Mouse (Mus musculus) liver, embryonic 13.5 days (tissue): Measurements from ENCODE around the gene Fam169b. TPM values are rescaled to one million over a fixed set of nuclear protein-coding genes. Genes with fewer than 3 reads are reported as not detected.

Experiments used
- ATAC-seq: fragments of 200-750 bp; cut with Nextera tagmentation; 2 replicates; pipeline ENCODE4 v1.8.0; 2017; ENCODE audit warnings: low read depth, mild to moderate bottlenecking, moderate number of reproducible peaks, moderate library complexity
- DNase-seq: peaks from one replicate; pipeline ENCODE4 v3.0.0; 2022
- H3K27ac ChIP-seq: fragments of 300-500 bp; sonication (generic); 2 replicates; pipeline ENCODE4 v1.5.1; 2015; ENCODE audit warnings: moderate library complexity, mild to moderate bottlenecking, inconsistent platforms
- H3K27me3 ChIP-seq: fragments of 300-500 bp; sonication (generic); 2 replicates; pipeline ENCODE4 v1.6.1; 2015; ENCODE audit warnings: mild to moderate bottlenecking, inconsistent platforms
- H3K36me3 ChIP-seq: fragments of 300-500 bp; sonication (generic); 2 replicates; pipeline ENCODE4 v1.6.1; 2015; ENCODE audit warnings: mild to moderate bottlenecking, inconsistent platforms
- H3K4me1 ChIP-seq: fragments of 300-500 bp; sonication (generic); replicated peaks from 2 replicates; pipeline ENCODE4 v1.6.1; 2015; ENCODE audit warnings: inconsistent platforms
- H3K4me2 ChIP-seq: fragments of 300-500 bp; sonication (generic); 2 replicates; pipeline ENCODE4 v1.6.1; 2015; ENCODE audit warnings: inconsistent platforms, mild to moderate bottlenecking, moderate library complexity
- H3K4me3 ChIP-seq: fragments of 300-500 bp; sonication (generic); replicated peaks from 2 replicates; pipeline ENCODE4 v1.5.1; 2015; ENCODE audit warnings: mild to moderate bottlenecking, inconsistent platforms
- H3K9ac ChIP-seq: fragments of 300-500 bp; sonication (generic); 2 replicates; pipeline ENCODE4 v1.6.1; 2015; ENCODE audit warnings: mild to moderate bottlenecking, inconsistent platforms
- H3K9me3 ChIP-seq: fragments of 300-500 bp; sonication (generic); replicated peaks from 2 replicates; pipeline ENCODE4 v1.6.1; 2016; ENCODE audit warnings: inconsistent platforms
- WGBS: fragments of 180-500 bp; shearing (Covaris S2); methylation state at CpG from one replicate; pipeline ENCODE4 v1.1.7; 2015; ENCODE audit not compliant: insufficient replicate concordance; 5-methylcytosine and 5-hydroxymethylcytosine counted together
- polyA plus RNA-seq: library from polyadenylated mRNA; unstranded; fragments of >200 nt; fragmentation: Nextera tagmentation; extraction: Ambion mirVana; gene quantifications from 2 replicates; pipeline ENCODE4 v1.2.1, GENCODE M21; 2015

Gene Fam169b
- 0.14 and 0.32 TPM in 2 replicates for polyA plus RNA-seq

DNA sequence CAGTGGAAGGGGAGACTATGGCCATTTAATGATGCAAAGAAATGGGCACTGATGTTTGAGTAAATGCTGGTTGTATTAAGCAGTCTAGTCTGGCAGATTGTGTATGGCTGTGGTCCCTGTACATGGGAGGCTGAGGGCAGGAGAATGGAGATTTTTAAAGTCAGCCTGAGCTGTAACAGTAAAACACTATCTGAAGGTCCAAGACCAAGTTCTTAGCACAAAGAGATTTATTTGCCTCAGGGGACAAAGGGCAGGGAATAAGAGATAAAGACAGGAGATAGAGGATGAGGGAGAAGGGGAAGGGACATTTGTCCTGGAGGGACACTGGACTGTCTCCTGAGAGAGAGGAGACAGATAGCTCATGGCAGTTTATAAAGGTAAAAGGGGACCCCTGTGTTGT is at the start of gene Fam169b:
Fam169b (plus strand) TSS at position 325 of the 400 bp plus-strand sequence.
- DNase-seq (no peak), ATAC-seq (no peak)
- Histone ChIP-seq H3K27me3 (peaks cover 7% of the 10 kb centered on the region; the same call in 1 of the 2 replicates), H3K4me3 (no peak within 1 kb of the TSS), H3K4me2 (no peak within 1 kb of the TSS), H3K4me1 (peaks cover 16% of the 10 kb centered on the region), H3K9me3 (no peaks in the 10 kb centered on the region), H3K9ac (no peak within 1 kb of the TSS), H3K36me3 (no peaks in the 10 kb centered on the region), H3K27ac (no peak within 1 kb of the TSS)

DNA sequence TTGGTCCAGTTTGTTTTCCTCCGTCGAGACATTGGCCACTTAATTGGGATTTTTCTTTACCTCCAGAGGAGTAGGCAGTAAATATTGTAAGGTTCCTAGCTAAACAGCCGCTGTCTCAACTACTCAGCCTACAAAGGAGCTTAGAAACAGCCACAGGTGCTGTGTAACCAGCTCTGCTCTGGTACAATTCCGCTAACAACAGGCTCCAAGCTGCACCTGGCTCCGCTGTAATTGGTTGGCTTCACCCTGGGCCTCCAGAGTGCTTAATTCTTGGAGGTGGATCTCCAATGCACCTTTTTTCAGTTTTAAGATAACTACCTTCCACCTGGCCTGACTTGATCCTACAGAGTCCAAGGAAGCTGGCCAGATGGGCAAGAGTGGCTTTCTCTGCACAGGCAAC is 49.6 kb upstream of the Fam169b start:
- Histone ChIP-seq H3K4me3 (no peak overlapping the region), H3K4me1 (no peaks in the 10 kb centered on the region), H3K27me3 (no peaks in the 10 kb centered on the region), H3K9me3 (no peaks in the 10 kb centered on the region), H3K4me2 (no peak overlapping the region), H3K9ac (no peak overlapping the region), H3K27ac (no peak overlapping the region), H3K36me3 (peaks cover 50% of the 10 kb centered on the region)
- ATAC-seq: no peak
- no peak for DNase-seq
- 87% methylated on average over 5 of the region's 5 CpGs for WGBS

DNA sequence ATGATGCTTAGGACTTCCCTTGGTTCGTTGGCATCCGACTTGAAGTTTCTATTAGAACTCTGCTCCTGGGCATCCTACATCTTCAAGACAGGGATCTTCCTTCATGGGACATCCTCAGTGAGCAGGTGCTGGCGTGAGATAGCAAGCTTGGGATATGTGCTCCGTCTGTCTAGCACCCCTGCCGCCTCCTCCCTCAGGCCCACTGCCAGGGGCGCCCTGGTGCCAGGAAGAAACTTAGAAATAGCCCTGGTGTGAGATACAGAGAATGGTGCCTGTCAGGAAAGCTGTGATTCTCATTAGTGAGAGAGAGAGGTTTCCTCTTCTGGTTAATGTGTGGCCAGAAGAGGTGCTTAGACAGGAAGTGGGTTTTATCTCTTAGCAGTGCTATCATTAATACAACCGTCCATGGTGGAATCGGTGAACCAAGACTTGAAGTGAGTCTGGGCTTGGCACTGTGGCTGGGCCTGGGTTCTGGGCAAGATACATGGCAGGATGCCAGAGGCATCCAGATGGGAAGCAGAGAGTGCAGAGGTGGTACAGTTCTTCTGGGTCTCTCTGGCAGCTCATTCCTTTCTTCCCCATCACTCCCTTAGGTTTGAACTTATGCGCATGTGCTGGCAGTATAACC is 48.1 kb upstream of the Fam169b start:
- H3K27ac ChIP-seq: no peak overlapping the region
- no peak for DNase-seq
- ATAC-seq: no peak
- H3K9me3 ChIP-seq: no peaks in the 10 kb centered on the region
- H3K9ac ChIP-seq: no peak overlapping the region
- 62% methylated on average over 9 of the region's 9 CpGs for whole genome bisulfite sequencing
- H3K4me3 ChIP-seq: no peak overlapping the region
- no peaks in the 10 kb centered on the region for H3K4me1 ChIP-seq
- no peaks in the 10 kb centered on the region for H3K27me3 ChIP-seq
- H3K4me2 ChIP-seq: no peak overlapping the region
- peaks cover 37% of the 10 kb centered on the region for H3K36me3 ChIP-seq

GRCm38 (mm10) chr7:68227021-68227420 is 46.6 kb upstream of the Fam169b start:
- peaks cover 34% of the 10 kb centered on the region for H3K36me3 ChIP-seq
- H3K27me3 ChIP-seq: no peaks in the 10 kb centered on the region
- no peak overlapping the region for H3K27ac ChIP-seq
- ATAC-seq (no peak), DNase-seq (no peak)
- H3K9ac ChIP-seq: no peak overlapping the region
- WGBS: 68% methylated on average over 11 of the region's 11 CpGs
- H3K4me2 ChIP-seq: no peak overlapping the region
- no peaks in the 10 kb centered on the region for H3K4me1 ChIP-seq
- no peak overlapping the region for H3K4me3 ChIP-seq
- no peaks in the 10 kb centered on the region for H3K9me3 ChIP-seq

GRCm38 (mm10) chr7:68227621-68228020 is 46.0 kb upstream of the Fam169b start:
- Histone ChIP-seq H3K27me3 (no peaks in the 10 kb centered on the region), H3K27ac (no peak overlapping the region), H3K4me2 (no peak overlapping the region), H3K4me1 (no peaks in the 10 kb centered on the region), H3K4me3 (no peak overlapping the region), H3K9ac (no peak overlapping the region), H3K9me3 (no peaks in the 10 kb centered on the region), H3K36me3 (peaks cover 28% of the 10 kb centered on the region)
- DNase-seq (no peak), ATAC-seq (no peak)
- 46% methylated on average over 4 of the region's 4 CpGs for WGBS

GRCm38 (mm10) chr7:68228491-68228890 is 45.1 kb upstream of the Fam169b start:
- peaks cover 24% of the 10 kb centered on the region for H3K36me3 ChIP-seq
- ATAC-seq: no peak

GRCm38 (mm10) chr7:68230831-68231230 is 42.8 kb upstream of the Fam169b start:
- H3K36me3 ChIP-seq: peaks cover 13% of the 10 kb centered on the region
- H3K9ac ChIP-seq: no peak overlapping the region
- no peaks in the 10 kb centered on the region for H3K4me1 ChIP-seq
- no peaks in the 10 kb centered on the region for H3K9me3 ChIP-seq
- ATAC-seq (no peak), DNase-seq (no peak)
- WGBS: 82% methylated on average over 9 of the region's 9 CpGs
- no peak overlapping the region for H3K27ac ChIP-seq
- no peaks in the 10 kb centered on the region for H3K27me3 ChIP-seq
- no peak overlapping the region for H3K4me2 ChIP-seq
- H3K4me3 ChIP-seq: no peak overlapping the region

More at GRCm38 (mm10) chr7:68228491-68228890, 45.1 kb upstream of the Fam169b start:
- Histone ChIP-seq H3K4me2 (no peak overlapping the region), H3K27me3 (no peaks in the 10 kb centered on the region), H3K4me1 (no peaks in the 10 kb centered on the region), H3K9me3 (no peaks in the 10 kb centered on the region), H3K9ac (no peak overlapping the region), H3K4me3 (no peak overlapping the region), H3K27ac (no peak overlapping the region)
- no peak for DNase-seq
- WGBS: 69% methylated on average over 6 of the region's 6 CpGs

GRCm38 (mm10) chr7:68232521-68232920 is 41.1 kb upstream of the Fam169b start:
- DNase-seq (no peak), ATAC-seq (no peak)
- Histone ChIP-seq H3K27ac (no peak overlapping the region), H3K4me2 (no peak overlapping the region), H3K4me1 (no peaks in the 10 kb centered on the region), H3K4me3 (no peak overlapping the region), H3K9ac (no peak overlapping the region), H3K9me3 (no peaks in the 10 kb centered on the region), H3K27me3 (no peaks in the 10 kb centered on the region), H3K36me3 (no peaks in the 10 kb centered on the region)
- WGBS: 81% methylated on average over 5 of the region's 5 CpGs

DNA sequence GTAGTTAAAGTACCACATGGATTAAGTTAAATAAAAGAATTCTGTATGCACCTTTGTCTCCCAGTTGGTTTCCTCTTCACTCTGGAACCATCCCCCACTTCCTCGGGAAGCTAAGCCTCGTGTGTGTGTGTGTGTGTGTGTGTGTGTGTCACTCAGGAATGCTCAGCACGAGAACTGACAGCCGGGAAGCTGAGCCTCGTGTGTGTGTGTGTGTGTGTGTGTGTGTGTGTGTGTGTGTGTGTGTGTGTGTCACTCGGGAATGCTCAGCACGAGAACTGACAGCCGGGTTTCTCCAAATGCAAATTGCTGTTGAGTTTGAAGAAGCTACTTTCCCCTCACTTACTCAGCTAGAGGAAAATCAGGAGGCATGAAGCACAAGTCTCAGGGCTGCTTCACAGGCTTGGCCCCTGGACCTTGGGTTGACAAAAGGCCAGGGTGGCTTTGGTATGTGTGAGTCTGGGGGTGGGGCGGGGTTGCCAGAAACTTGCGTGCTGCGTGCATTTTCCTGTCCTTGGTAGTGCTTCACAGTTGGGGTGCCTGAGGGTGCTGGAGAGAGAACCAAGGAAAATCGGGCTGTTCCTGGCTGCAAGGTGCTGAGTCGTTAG is 39.9 kb upstream of the Fam169b start:
- WGBS: 35% methylated on average over 13 of the region's 13 CpGs
- no peak overlapping the region for H3K9ac ChIP-seq
- H3K27ac ChIP-seq: no peak overlapping the region
- DNase-seq (no peak), ATAC-seq (no peak)
- H3K4me2 ChIP-seq: no peak overlapping the region
- H3K4me3 ChIP-seq: no peak overlapping the region
- H3K27me3 ChIP-seq: no peaks in the 10 kb centered on the region
- no peaks in the 10 kb centered on the region for H3K4me1 ChIP-seq
- no peaks in the 10 kb centered on the region for H3K36me3 ChIP-seq
- H3K9me3 ChIP-seq: no peaks in the 10 kb centered on the region

DNA sequence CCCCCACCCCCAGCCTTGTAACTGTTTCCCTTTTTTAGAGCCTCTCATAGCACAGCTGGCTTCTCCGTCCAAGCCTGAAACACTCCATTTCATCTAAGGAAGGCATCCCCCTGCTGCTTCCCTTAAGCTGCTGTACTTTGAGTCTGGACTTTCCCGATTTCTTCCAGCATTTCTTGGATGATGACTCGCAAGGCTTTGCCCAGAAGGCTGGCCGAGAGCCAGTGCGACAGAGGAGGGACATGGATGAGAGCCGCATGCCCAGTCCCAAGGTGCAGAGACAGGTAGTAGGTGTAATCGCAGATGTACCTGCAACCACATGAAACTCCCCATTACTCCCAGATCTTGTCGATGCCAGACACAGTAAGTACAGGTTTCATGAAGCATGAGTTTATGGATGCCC is 36.8 kb upstream of the Fam169b start:
- Histone ChIP-seq H3K27ac (no peak overlapping the region), H3K4me2 (no peak overlapping the region), H3K27me3 (no peaks in the 10 kb centered on the region), H3K9ac (no peak overlapping the region), H3K9me3 (no peaks in the 10 kb centered on the region), H3K4me1 (no peaks in the 10 kb centered on the region), H3K36me3 (no peaks in the 10 kb centered on the region), H3K4me3 (no peak overlapping the region)
- DNase-seq (no peak), ATAC-seq (no peak)
- WGBS: 66% methylated on average over 8 of the region's 8 CpGs

GRCm38 (mm10) chr7:68239220-68239827 is 34.3 kb upstream of the Fam169b start:
- Histone ChIP-seq H3K36me3 (no peaks in the 10 kb centered on the region), H3K9me3 (no peaks in the 10 kb centered on the region), H3K9ac (no peak overlapping the region), H3K27me3 (no peaks in the 10 kb centered on the region), H3K27ac (no peak overlapping the region), H3K4me1 (no peaks in the 10 kb centered on the region), H3K4me2 (no peak overlapping the region), H3K4me3 (no peak overlapping the region)
- DNase-seq: no peak
- WGBS: 60% methylated on average over 11 of the region's 11 CpGs
- ATAC-seq: no peak

- Histone ChIP-seq H3K9me3 (no peaks in the 10 kb centered on the region), H3K4me3 (no peak overlapping the region), H3K27me3 (no peaks in the 10 kb centered on the region), H3K4me1 (no peaks in the 10 kb centered on the region), H3K9ac (no peak overlapping the region), H3K36me3 (no peaks in the 10 kb centered on the region), H3K4me2 (no peak overlapping the region), H3K27ac (no peak overlapping the region)
- no peak for DNase-seq
- ATAC-seq: no peak
- WGBS: 71% methylated on average over 9 of the region's 9 CpGs
These were observed 32.4 kb upstream of the Fam169b start for GRCm38 (mm10) chr7:68241205-68241604.
